Mouse (Mus musculus) myocyte (in vitro differentiated cells): ENCODE results near the gene Pafah2.

Experiments
- E2F4 ChIP-seq: IDR thresholded peaks from one replicate; pipeline ENCODE4 v1.6.1; 2011; ENCODE audit warnings: mild to moderate bottlenecking, control low read depth, moderate library complexity; ENCODE audit not compliant: insufficient read depth
- MAX ChIP-seq: IDR thresholded peaks from one replicate; pipeline ENCODE4 v1.6.1; 2011; ENCODE audit warnings: low read depth, mild to moderate bottlenecking, control low read depth
- MYOD1 ChIP-seq, 3 experiments: IDR thresholded peaks; one replicate each; pipeline ENCODE4 v1.6.1; 2011; ENCODE audit warnings: control low read depth in 2 of 3, low read depth in 2 of 3, mild to moderate bottlenecking in 2 of 3, moderate library complexity in 1 of 3; ENCODE audit not compliant: insufficient read length in 2 of 3, control insufficient read depth in 1 of 3
- MYOG ChIP-seq, 3 experiments: IDR thresholded peaks; one replicate each; pipeline ENCODE4 v1.6.1; 2011; ENCODE audit warnings: control low read depth in 2 of 3, low read depth in 2 of 3, mild to moderate bottlenecking in 2 of 3; ENCODE audit not compliant: insufficient read length in 2 of 3, control insufficient read depth in 1 of 3, insufficient read depth in 1 of 3
- POLR2A ChIP-seq: IDR thresholded peaks from one replicate; pipeline ENCODE4 v1.6.1; 2011; ENCODE audit warnings: low read depth, mild to moderate bottlenecking, control low read depth, moderate library complexity; ENCODE audit not compliant: insufficient read length
- POLR2AphosphoS2 ChIP-seq: IDR thresholded peaks from one replicate; pipeline ENCODE4 v1.6.1; 2011; ENCODE audit warnings: low read depth, control low read depth; ENCODE audit not compliant: insufficient read length
- REST ChIP-seq: IDR thresholded peaks from one replicate; pipeline ENCODE4 v1.6.1; 2011; ENCODE audit warnings: mild to moderate bottlenecking, control low read depth, moderate library complexity; ENCODE audit not compliant: insufficient read depth, insufficient read length
- SRF ChIP-seq: IDR thresholded peaks from one replicate; pipeline ENCODE4 v1.6.1; 2011; ENCODE audit warnings: low read depth; ENCODE audit not compliant: control insufficient read depth, insufficient read length
- TCF12 ChIP-seq: IDR thresholded peaks from one replicate; pipeline ENCODE4 v1.6.1; 2011; ENCODE audit warnings: mild to moderate bottlenecking, control low read depth; ENCODE audit not compliant: poor library complexity, insufficient read depth, severe bottlenecking
- USF1 ChIP-seq: IDR thresholded peaks from one replicate; pipeline ENCODE4 v1.6.1; 2011; ENCODE audit warnings: low read depth, mild to moderate bottlenecking, control low read depth, moderate library complexity

DNA sequence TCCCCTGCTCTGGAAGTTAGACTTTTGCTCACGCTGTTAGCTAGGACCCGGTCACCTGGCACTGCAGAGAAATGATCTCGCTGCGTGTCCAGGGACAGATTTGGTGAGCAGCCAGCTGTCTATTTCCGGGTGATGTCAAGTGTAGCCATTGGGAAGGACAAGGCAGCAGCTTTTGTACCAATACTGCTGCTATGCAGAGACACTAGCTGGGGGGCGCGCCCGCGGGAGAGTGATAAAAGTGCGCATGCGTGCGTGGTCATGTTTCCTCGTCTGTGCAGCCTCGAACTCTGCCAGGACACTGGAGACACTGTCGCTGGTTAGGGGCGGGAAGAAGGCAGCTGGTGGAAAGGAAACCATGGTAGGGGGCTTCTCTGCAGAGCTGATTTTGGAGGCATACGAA is 20.1 kb downstream of the Pafah2 start:
- no peak for TF ChIP-seq SRF
- TF ChIP-seq POLR2A, result no peak
- TF ChIP-seq USF1, result no peak
- no peak for TF ChIP-seq MYOG (IDR thresholded peaks at IDR 0.05; ENCODE audit: control insufficient read depth in 1 of 3, insufficient read depth in 1 of 3, insufficient read length in 2 of 3, low read depth in 2 of 3)
- TF ChIP-seq MYOD1 (IDR thresholded peaks at IDR 0.05; ENCODE audit: control insufficient read depth in 1 of 3, insufficient read length in 2 of 3, low read depth in 2 of 3), result no peak
- TF ChIP-seq POLR2AphosphoS2, result no peak
- TF ChIP-seq E2F4, result no peak
- TF ChIP-seq MAX, result no peak
- no peak for TF ChIP-seq TCF12
- no peak for TF ChIP-seq REST
